Mouse (Mus musculus) neutrophil, adult 5-6 weeks (primary cell): Measurements from ENCODE around the gene Rac2. TPM values are rescaled to one million over a fixed set of nuclear protein-coding genes. Genes with fewer than 3 reads are reported as not detected.

Experiments
- total RNA-seq: library from RNA; stranded (forward); fragments of 200-1000 nt; gene quantifications from 2 replicates; pipeline ENCODE4 v1.2.3, GENCODE M21; 2017

Rac2 gene
- total RNA-seq, 1 experiment from 2014 or later, result 447 TPM

Other genes starting within 250 kb of the Rac2 start
- gene Csf2rb, start 247.0 kb downstream of the Rac2 start, total RNA-seq, result 214 and 217 TPM in 2 replicates
- gene Tex33, start 176.9 kb downstream of the Rac2 start, total RNA-seq, result not detected in 2 replicates
- 3.1 and 3.4 TPM in 2 replicates for gene Tst, start 166.9 kb downstream of the Rac2 start, total RNA-seq
- gene Mpst, start 166.4 kb downstream of the Rac2 start, total RNA-seq, result 9.4 and 11.8 TPM in 2 replicates
- gene Kctd17, start 144.2 kb downstream of the Rac2 start, total RNA-seq, result not detected in 2 replicates
- not detected in 2 replicates for gene Tmprss6, start 104.1 kb downstream of the Rac2 start, total RNA-seq
- 5.7 and 5.9 TPM in 2 replicates for gene Il2rb, start 77.5 kb downstream of the Rac2 start, total RNA-seq
- gene C1qtnf6, start 41.4 kb downstream of the Rac2 start, total RNA-seq, result 0.23 TPM in 1 of 2 replicates, not detected in the other
- gene Sstr3, start 28.1 kb downstream of the Rac2 start, total RNA-seq, result not detected in 2 replicates
- 382 and 417 TPM in 2 replicates for gene Cyth4, start 24.3 kb upstream of the Rac2 start, total RNA-seq
- not detected in 2 replicates for gene Elfn2, start 146.0 kb upstream of the Rac2 start, total RNA-seq
- 36.5 and 38.8 TPM in 2 replicates for gene Mfng, start 200.7 kb upstream of the Rac2 start, total RNA-seq
- gene Card10, start 230.3 kb upstream of the Rac2 start, total RNA-seq, result 5.0 and 7.2 TPM in 2 replicates